Mouse (Mus musculus): ENCODE data around the gene 2310030G06Rik. TPM values are rescaled to one million over a fixed set of nuclear protein-coding genes. Genes with fewer than 3 reads are reported as not detected.
A peak's percentile ranks its signal among the peaks of the same experiment; 100 is the strongest.

The 2310030G06Rik gene
- total and polyA plus RNA-seq, 3 experiments, result not detected

GRCm38 (mm10) chr9:50738914-50739870 lies 7.1 kb downstream of the 2310030G06Rik start, which contains the start of gene Dixdc1:
Dixdc1 (minus strand) TSS chr9:50739517.
- Histone ChIP-seq H3K9me3 (replicated peaks; ENCODE audit: insufficient read depth, low read length) (no peaks in the 10 kb centered on the region), H3K27ac (ENCODE audit: control insufficient read depth, low read depth, low read length) (no peak within 1 kb of the TSS), H3K79me2 (ENCODE audit: control insufficient read depth, insufficient read depth, low read length, poor library complexity) (no peaks in the 10 kb centered on the region), H3K36me3 (ENCODE audit: control insufficient read depth in 1 of 2, insufficient read depth in 2 of 2, low read length in 2 of 2) (no peaks in the 10 kb centered on the region), H3K4me3 (ENCODE audit: control insufficient read depth in 1 of 2, insufficient read depth in 1 of 2, low read depth in 2 of 2, low read length in 2 of 2) (peak within 1 kb of the TSS in 1 of 2 experiments; percentile 24; a peak in 2 of 4 replicates), H3K9ac (ENCODE audit: control insufficient read depth, low read depth, low read length, poor library complexity, severe bottlenecking) (no peak within 1 kb of the TSS), H3K4me1 (ENCODE audit: control insufficient read depth in 1 of 2, insufficient read depth in 2 of 2, low read length in 2 of 2) (peaks cover 0 to 3% of the 10 kb centered on the region in 2 experiments; a peak in 1 of 4 replicates), H3K27me3 (ENCODE audit: control insufficient read depth in 1 of 2, insufficient read depth in 2 of 2, low read length in 2 of 2) (peaks cover 3 to 6% of the 10 kb centered on the region in 2 experiments; a peak in 3 of 4 replicates)
- DNase-seq (ENCODE audit: low read depth, low spot score), result peak; percentile 85
- TF ChIP-seq USF1 (IDR thresholded peaks at IDR 0.05; ENCODE audit: low read depth, low read length), result no peak
- no peak for TF ChIP-seq MXI1 (IDR thresholded peaks at IDR 0.05; ENCODE audit: low read depth, low read length)
- TF ChIP-seq BHLHE40 (IDR thresholded peaks at IDR 0.05; ENCODE audit: borderline replicate concordance, low read depth, low read length), result no peak
- no peak for TF ChIP-seq MAZ (IDR thresholded peaks at IDR 0.05; ENCODE audit: low read depth, low read length)
- no peak for TF ChIP-seq JUND (IDR thresholded peaks at IDR 0.05; ENCODE audit: low read depth, low read length)
- TF ChIP-seq ETS1 (IDR thresholded peaks at IDR 0.05; ENCODE audit: low read depth, low read length), result no peak
- no peak for TF ChIP-seq E2F4 (IDR thresholded peaks at IDR 0.05; ENCODE audit: borderline replicate concordance, low read depth, low read length)
- TF ChIP-seq MAFK (IDR thresholded peaks at IDR 0.05; ENCODE audit: borderline replicate concordance, low read depth, low read length), result no peak
- TF ChIP-seq CTCF (IDR thresholded peaks at IDR 0.05 in 2 of 3, conservative IDR thresholded peaks at IDR 0.05 in 1 of 3; ENCODE audit: control insufficient read depth in 1 of 3, insufficient read depth in 1 of 3, low read depth in 2 of 3, low read length in 3 of 3, poor library complexity in 1 of 3, severe bottlenecking in 1 of 3), result no peak
- TF ChIP-seq UBTF (IDR thresholded peaks at IDR 0.05; ENCODE audit: borderline replicate concordance, insufficient read depth, low read depth, low read length), result no peak
- TF ChIP-seq ZNF384 (IDR thresholded peaks at IDR 0.05; ENCODE audit: low read depth, low read length), result no peak

- no peak overlapping the region for H3K4me3 ChIP-seq (ENCODE audit: control insufficient read depth in 1 of 2, insufficient read depth in 1 of 2, low read depth in 2 of 2, low read length in 2 of 2)
- peak; percentile 67 for DNase-seq (ENCODE audit: low read depth, low spot score)
Observed at GRCm38 (mm10) chr9:50734989-50735388, 11.3 kb downstream of the 2310030G06Rik start.

More at GRCm38 (mm10) chr9:50734989-50735388, 11.3 kb downstream of the 2310030G06Rik start:
- Histone ChIP-seq H3K9ac (ENCODE audit: control insufficient read depth, low read depth, low read length, poor library complexity, severe bottlenecking) (no peak overlapping the region), H3K27me3 (ENCODE audit: control insufficient read depth in 1 of 2, insufficient read depth in 2 of 2, low read length in 2 of 2) (peaks cover 0 to 8% of the 10 kb centered on the region in 2 experiments; a peak in 3 of 4 replicates), H3K4me1 (ENCODE audit: control insufficient read depth in 1 of 2, insufficient read depth in 2 of 2, low read length in 2 of 2) (no peaks in the 10 kb centered on the region), H3K27ac (ENCODE audit: control insufficient read depth, low read depth, low read length) (no peak overlapping the region), H3K36me3 (ENCODE audit: control insufficient read depth in 1 of 2, insufficient read depth in 2 of 2, low read length in 2 of 2) (no peaks in the 10 kb centered on the region), H3K79me2 (ENCODE audit: control insufficient read depth, insufficient read depth, low read length, poor library complexity) (no peaks in the 10 kb centered on the region), H3K9me3 (replicated peaks; ENCODE audit: insufficient read depth, low read length) (no peaks in the 10 kb centered on the region)
- TF ChIP-seq ZNF384 (IDR thresholded peaks at IDR 0.05; ENCODE audit: low read depth, low read length), result peak; percentile 61
- no peak for TF ChIP-seq MAX (IDR thresholded peaks at IDR 0.05; ENCODE audit: low read length)
- peak; percentile 64 for TF ChIP-seq SMC3 (IDR thresholded peaks at IDR 0.05; ENCODE audit: low read depth, low read length)
- TF ChIP-seq RAD21 (IDR thresholded peaks at IDR 0.05; ENCODE audit: low read depth, low read length), result peak; percentile 33
- peak; percentile 67 to 80 (median 73) for TF ChIP-seq CTCF (IDR thresholded peaks at IDR 0.05 in 2 of 3, conservative IDR thresholded peaks at IDR 0.05 in 1 of 3; ENCODE audit: control insufficient read depth in 1 of 3, insufficient read depth in 1 of 3, low read depth in 2 of 3, low read length in 3 of 3, poor library complexity in 1 of 3, severe bottlenecking in 1 of 3)
- TF ChIP-seq POLR2AphosphoS5 (IDR thresholded peaks at IDR 0.05; ENCODE audit: borderline replicate concordance, low read depth, low read length), result no peak
- TF ChIP-seq RCOR1 (IDR thresholded peaks at IDR 0.05; ENCODE audit: low read depth, low read length), result no peak
- TF ChIP-seq MEF2A (IDR thresholded peaks at IDR 0.05; ENCODE audit: extremely low read depth, insufficient replicate concordance, low read depth, low read length, poor library complexity, severe bottlenecking), result no peak

Measured in MEL (cell line).